Mouse (Mus musculus) G1E (cell line): ENCODE measurements around the gene Dcaf6.

Experiments
- CTCF ChIP-seq: IDR thresholded peaks from 2 replicates; pipeline ENCODE4 v1.5.1; 2012; ENCODE audit warnings: low read depth, low read length, inconsistent platforms, mixed read lengths
- TAL1 ChIP-seq: conservative IDR thresholded peaks from 2 replicates; pipeline ENCODE4 v1.6.1; 2012; ENCODE audit warnings: low read depth, low read length, inconsistent platforms, mixed read lengths

- no peak for TF ChIP-seq CTCF
- no peak for TF ChIP-seq TAL1
Measured at GRCm38 (mm10) chr1:165330859-165331258, 129.4 kb downstream of the Dcaf6 start.
